Mouse (Mus musculus) MEL (cell line): ENCODE results near the gene Zfp740. TPM values are rescaled to one million over a fixed set of nuclear protein-coding genes. Genes with fewer than 3 reads are reported as not detected.

Experiments
- DNase-seq: peaks from one replicate; pipeline ENCODE4 v3.0.0; 2011; ENCODE audit warnings: low read depth, low spot score
- H3K27ac ChIP-seq: 2 replicates; pipeline ENCODE4 v1.5.1; 2012; ENCODE audit warnings: low read depth, mild to moderate bottlenecking, control low read depth, low read length, moderate library complexity; ENCODE audit not compliant: control insufficient read depth
- H3K27me3 ChIP-seq, 2 experiments: fragments of 150-350 bp in 1 of 2; sonication (generic) in 1 of 2; 2 replicates each; pipeline ENCODE4 v1.6.1; 2012; ENCODE audit warnings: low read length in 2 of 2, mild to moderate bottlenecking in 2 of 2, improper control_type of control experiment in 1 of 2, moderate library complexity in 1 of 2; ENCODE audit not compliant: insufficient read depth in 2 of 2, control insufficient read depth in 1 of 2
- H3K36me3 ChIP-seq, 2 experiments: 2 replicates each; pipeline ENCODE4 v1.6.1; 2012 to 2014; ENCODE audit warnings: low read length in 2 of 2, improper control_type of control experiment in 1 of 2, inconsistent platforms in 1 of 2, mild to moderate bottlenecking in 1 of 2; ENCODE audit not compliant: insufficient read depth in 2 of 2, control insufficient read depth in 1 of 2
- H3K4me1 ChIP-seq, 2 experiments: fragments of 150-350 bp in 1 of 2; sonication (generic) in 1 of 2; 2 replicates each; pipeline ENCODE4 v1.6.1; 2012; ENCODE audit warnings: low read length in 2 of 2, improper control_type of control experiment in 1 of 2, mild to moderate bottlenecking in 1 of 2; ENCODE audit not compliant: insufficient read depth in 2 of 2, control insufficient read depth in 1 of 2
- H3K4me3 ChIP-seq, 2 experiments: fragments of 150-350 bp in 1 of 2; sonication (generic) in 1 of 2; 2 replicates each; pipeline ENCODE4 v1.5.1; 2012; ENCODE audit warnings: low read depth in 2 of 2, low read length in 2 of 2, mild to moderate bottlenecking in 2 of 2, moderate library complexity in 2 of 2, control low read depth in 1 of 2, improper control_type of control experiment in 1 of 2; ENCODE audit not compliant: control insufficient read depth in 1 of 2, insufficient read depth in 1 of 2
- H3K79me2 ChIP-seq: 2 replicates; pipeline ENCODE4 v1.6.1; 2012; ENCODE audit warnings: mild to moderate bottlenecking, low read length, moderate library complexity; ENCODE audit not compliant: control insufficient read depth, poor library complexity, insufficient read depth
- H3K9ac ChIP-seq: 2 replicates; pipeline ENCODE4 v1.6.1; 2012; ENCODE audit warnings: low read depth, mild to moderate bottlenecking, control low read depth, low read length, moderate library complexity; ENCODE audit not compliant: control insufficient read depth, poor library complexity, severe bottlenecking
- H3K9me3 ChIP-seq: fragments of 150-350 bp; sonication (generic); replicated peaks from 2 replicates; pipeline ENCODE4 v1.6.1; 2012; ENCODE audit warnings: mild to moderate bottlenecking, low read length, improper control_type of control experiment, moderate library complexity; ENCODE audit not compliant: insufficient read depth
- BHLHE40 ChIP-seq: IDR thresholded peaks from 2 replicates; pipeline ENCODE4 v1.6.1; 2012; ENCODE audit warnings: low read depth, mild to moderate bottlenecking, inconsistent platforms, low read length, improper control_type of control experiment, borderline replicate concordance
- CHD1 ChIP-seq: IDR thresholded peaks from 2 replicates; pipeline ENCODE4 v1.6.1; 2012; ENCODE audit warnings: low read depth, mild to moderate bottlenecking, inconsistent platforms, low read length, improper control_type of control experiment
- CHD2 ChIP-seq: IDR thresholded peaks from 2 replicates; pipeline ENCODE4 v1.6.1; 2011; ENCODE audit warnings: low read length, improper control_type of control experiment
- E2F4 ChIP-seq: IDR thresholded peaks from 2 replicates; pipeline ENCODE4 v1.6.1; 2011; ENCODE audit warnings: low read depth, low read length, improper control_type of control experiment, borderline replicate concordance
- ELF1 ChIP-seq: IDR thresholded peaks from 2 replicates; pipeline ENCODE4 v1.6.1; 2014; ENCODE audit warnings: low read depth, mild to moderate bottlenecking, inconsistent platforms, low read length, improper control_type of control experiment, moderate library complexity
- EP300 ChIP-seq, 2 experiments: IDR thresholded peaks; 2 replicates each; pipeline ENCODE4 v1.6.1; 2011; ENCODE audit warnings: improper control_type of control experiment in 2 of 2, low read length in 2 of 2, low read depth in 1 of 2, mild to moderate bottlenecking in 1 of 2
- ETS1 ChIP-seq: IDR thresholded peaks from 2 replicates; pipeline ENCODE4 v1.6.1; 2012; ENCODE audit warnings: low read depth, mild to moderate bottlenecking, inconsistent platforms, low read length, improper control_type of control experiment, moderate library complexity
- GABPA ChIP-seq: IDR thresholded peaks from 2 replicates; pipeline ENCODE4 v1.6.1; 2012; ENCODE audit warnings: low read depth, mild to moderate bottlenecking, inconsistent platforms, low read length, improper control_type of control experiment, moderate library complexity
- GATA1 ChIP-seq: IDR thresholded peaks from 2 replicates; pipeline ENCODE4 v1.6.1; 2011; ENCODE audit warnings: low read depth, low read length, improper control_type of control experiment
- HCFC1 ChIP-seq: IDR thresholded peaks from 2 replicates; pipeline ENCODE4 v1.6.1; 2012; ENCODE audit warnings: low read depth, mild to moderate bottlenecking, inconsistent platforms, low read length, improper control_type of control experiment, moderate library complexity
- JUND ChIP-seq: IDR thresholded peaks from 2 replicates; pipeline ENCODE4 v1.6.1; 2011; ENCODE audit warnings: low read depth, mild to moderate bottlenecking, improper control_type of control experiment, low read length
- MAFK ChIP-seq: IDR thresholded peaks from 2 replicates; pipeline ENCODE4 v1.6.1; 2011; ENCODE audit warnings: low read depth, mild to moderate bottlenecking, low read length, improper control_type of control experiment, borderline replicate concordance
- MAX ChIP-seq: IDR thresholded peaks from 2 replicates; pipeline ENCODE4 v1.6.1; 2011; ENCODE audit warnings: low read length, improper control_type of control experiment
- MXI1 ChIP-seq: IDR thresholded peaks from 2 replicates; pipeline ENCODE4 v1.6.1; 2011; ENCODE audit warnings: mild to moderate bottlenecking, low read depth, low read length, improper control_type of control experiment
- MYB ChIP-seq: IDR thresholded peaks from 2 replicates; pipeline ENCODE4 v1.6.1; 2011; ENCODE audit warnings: mild to moderate bottlenecking, low read depth, low read length, improper control_type of control experiment
- MYC ChIP-seq: IDR thresholded peaks from 2 replicates; pipeline ENCODE4 v1.6.1; 2011; ENCODE audit warnings: low read depth, mild to moderate bottlenecking, low read length, improper control_type of control experiment, moderate library complexity
- NRF1 ChIP-seq: IDR thresholded peaks from 2 replicates; pipeline ENCODE4 v1.6.1; 2014; ENCODE audit warnings: low read depth, mild to moderate bottlenecking, inconsistent platforms, low read length, improper control_type of control experiment, moderate library complexity; ENCODE audit not compliant: poor library complexity, insufficient read depth, severe bottlenecking
- POLR2A ChIP-seq, 2 experiments: IDR thresholded peaks; 2 replicates each; pipeline ENCODE4 v1.6.1; 2011 to 2012; ENCODE audit warnings: low read length in 2 of 2, mild to moderate bottlenecking in 2 of 2, control low read depth in 1 of 2, improper control_type of control experiment in 1 of 2, low read depth in 1 of 2, moderate library complexity in 1 of 2; ENCODE audit not compliant: control insufficient read depth in 1 of 2, insufficient read depth in 1 of 2, poor library complexity in 1 of 2
- RAD21 ChIP-seq: IDR thresholded peaks from 2 replicates; pipeline ENCODE4 v1.6.1; 2011; ENCODE audit warnings: mild to moderate bottlenecking, low read depth, low read length, improper control_type of control experiment
- RCOR1 ChIP-seq: IDR thresholded peaks from 2 replicates; pipeline ENCODE4 v1.6.1; 2012; ENCODE audit warnings: low read depth, mild to moderate bottlenecking, inconsistent platforms, low read length, improper control_type of control experiment
- SIN3A ChIP-seq: IDR thresholded peaks from 2 replicates; pipeline ENCODE4 v1.6.1; 2012; ENCODE audit warnings: low read length, improper control_type of control experiment, inconsistent platforms
- SMC3 ChIP-seq: IDR thresholded peaks from 2 replicates; pipeline ENCODE4 v1.6.1; 2011; ENCODE audit warnings: low read depth, low read length, improper control_type of control experiment
- TAL1 ChIP-seq: IDR thresholded peaks from 2 replicates; pipeline ENCODE4 v1.6.1; 2012; ENCODE audit warnings: mild to moderate bottlenecking, inconsistent platforms, low read length, moderate library complexity, mixed read lengths
- TBP ChIP-seq: IDR thresholded peaks from 2 replicates; pipeline ENCODE4 v1.8.0; 2011; ENCODE audit warnings: low read depth, low read length, improper control_type of control experiment
- TCF12 ChIP-seq: IDR thresholded peaks from 2 replicates; pipeline ENCODE4 v1.6.1; 2014; ENCODE audit warnings: low read depth, mild to moderate bottlenecking, inconsistent platforms, low read length, improper control_type of control experiment, moderate library complexity
- UBTF ChIP-seq: IDR thresholded peaks from 2 replicates; pipeline ENCODE4 v1.6.1; 2012; ENCODE audit warnings: low read depth, mild to moderate bottlenecking, inconsistent platforms, low read length, improper control_type of control experiment, moderate library complexity, borderline replicate concordance; ENCODE audit not compliant: insufficient read depth
- USF1 ChIP-seq: IDR thresholded peaks from 2 replicates; pipeline ENCODE4 v1.6.1; 2014; ENCODE audit warnings: low read depth, mild to moderate bottlenecking, inconsistent platforms, low read length, improper control_type of control experiment, moderate library complexity
- USF2 ChIP-seq, 2 experiments: IDR thresholded peaks; 2 replicates each; pipeline ENCODE4 v1.6.1; 2011 to 2012; ENCODE audit warnings: improper control_type of control experiment in 2 of 2, low read length in 2 of 2, borderline replicate concordance in 1 of 2, inconsistent platforms in 1 of 2, low read depth in 1 of 2, mild to moderate bottlenecking in 1 of 2; ENCODE audit not compliant: insufficient read depth in 1 of 2
- ZC3H11A ChIP-seq: IDR thresholded peaks from 2 replicates; pipeline ENCODE4 v1.6.1; 2012; ENCODE audit warnings: low read depth, mild to moderate bottlenecking, inconsistent platforms, low read length, improper control_type of control experiment
- ZKSCAN1 ChIP-seq: IDR thresholded peaks from 2 replicates; pipeline ENCODE4 v1.6.1; 2012; ENCODE audit warnings: low read depth, mild to moderate bottlenecking, inconsistent platforms, low read length, improper control_type of control experiment, moderate library complexity
- ZMIZ1 ChIP-seq: IDR thresholded peaks from 2 replicates; pipeline ENCODE4 v1.6.1; 2012; ENCODE audit warnings: low read depth, mild to moderate bottlenecking, inconsistent platforms, low read length, improper control_type of control experiment, moderate library complexity
- ZNF384 ChIP-seq: IDR thresholded peaks from 2 replicates; pipeline ENCODE4 v1.6.1; 2012; ENCODE audit warnings: low read depth, mild to moderate bottlenecking, inconsistent platforms, low read length, improper control_type of control experiment
- polyA plus RNA-seq, 2 experiments: library from polyadenylated mRNA; stranded (reverse) in 1 of 2; unstranded in 1 of 2; fragments of >175 nt in 1 of 2; fragments of >200 nt in 1 of 2; gene quantifications; 2 replicates each; pipeline versions ENCODE4 v1.2.1 to v1.2.4; 2012; ENCODE audit warnings: low replicate concordance in 2 of 2, low read depth in 1 of 2; ENCODE audit not compliant: insufficient read length in 2 of 2, insufficient read depth in 1 of 2, missing spikeins in 1 of 2
- total RNA-seq: library from RNA; depleted of rRNA; stranded (reverse); fragments of 300-350 nt; gene quantifications from 2 replicates; pipeline ENCODE4 v1.2.3, GENCODE M21; 2012

The Zfp740 gene
- total and polyA plus RNA-seq, 3 experiments: 39.9 to 50.1 TPM; not detected in 1

- TF ChIP-seq ZMIZ1: peak; percentile 81; the same call in 1 of the 2 replicates
- peak; percentile 79 for TF ChIP-seq ETS1
- 0 out of 2 replicates have a peak, but pooled peaks have one; percentile 7 for TF ChIP-seq MYB
- peak; percentile 9; the same call in 1 of the 2 replicates for TF ChIP-seq CHD1
- TF ChIP-seq MYC: 0 out of 2 replicates have a peak, but pooled peaks have one; percentile 61
- peak; percentile 43; the same call in 1 of the 2 replicates for TF ChIP-seq TBP
- TF ChIP-seq MXI1: peak; percentile 26; the same call in 1 of the 2 replicates
- no peak for TF ChIP-seq E2F4
- peak; percentile 83 for TF ChIP-seq GATA1
- peak; percentile 41; the same call in 1 of the 2 replicates for TF ChIP-seq ZNF384
- TF ChIP-seq GABPA: no peak
- peak; percentile 90 for TF ChIP-seq EP300 (IDR thresholded peaks at IDR 0.05; ENCODE audit: low read depth in 1 of 2, low read length in 2 of 2)
- TF ChIP-seq TAL1: peak; percentile 84
- no peak; the same call in 1 of the 2 replicates for TF ChIP-seq SMC3
- TF ChIP-seq BHLHE40: no peak
- TF ChIP-seq SIN3A: peak; percentile 71
- TF ChIP-seq UBTF: no peak
- TF ChIP-seq ZC3H11A: 0 out of 2 replicates have a peak, but pooled peaks have one; percentile 5
- TF ChIP-seq USF1: no peak
- no peak for TF ChIP-seq HCFC1
- TF ChIP-seq ZKSCAN1: no peak
- no peak for TF ChIP-seq USF2 (IDR thresholded peaks at IDR 0.05; ENCODE audit: borderline replicate concordance in 1 of 2, insufficient read depth in 1 of 2, low read depth in 1 of 2, low read length in 2 of 2)
- TF ChIP-seq ELF1: peak; percentile 73; the same call in 1 of the 2 replicates
- TF ChIP-seq, all 39 proteins: peak for 22
Observed at GRCm38 (mm10) chr15:102231748-102232147, 28.7 kb downstream of the Zfp740 start, which contains the start of gene Itgb7 (continued).

GRCm38 (mm10) chr15:102232764-102233163 lies 29.7 kb downstream of the Zfp740 start:
- peaks cover 15 to 32% of the 10 kb centered on the region in 2 experiments for H3K4me1 ChIP-seq
- no peak overlapping the region for H3K9ac ChIP-seq
- no peak for TF ChIP-seq POLR2A (IDR thresholded peaks at IDR 0.05; ENCODE audit: control insufficient read depth in 1 of 2, insufficient read depth in 1 of 2, low read depth in 1 of 2, low read length in 2 of 2, poor library complexity in 1 of 2)
- no peak for TF ChIP-seq JUND
- no peak for TF ChIP-seq ZMIZ1
- no peak for TF ChIP-seq RCOR1
- no peak for TF ChIP-seq NRF1
- no peak for TF ChIP-seq TCF12
- TF ChIP-seq BHLHE40: no peak
- no peak for TF ChIP-seq CHD1
- no peak for TF ChIP-seq SIN3A
- TF ChIP-seq CHD2: no peak
- TF ChIP-seq ELF1: no peak
- TF ChIP-seq MAX: no peak
- TF ChIP-seq GABPA: no peak
- TF ChIP-seq TAL1: no peak
- TF ChIP-seq HCFC1: no peak
- no peak for TF ChIP-seq MAFK
- no peak for TF ChIP-seq ZNF384
- TF ChIP-seq RAD21: no peak
- H3K27me3 ChIP-seq: no peaks in the 10 kb centered on the region
- H3K9me3 ChIP-seq: no peaks in the 10 kb centered on the region
- H3K27ac ChIP-seq: no peak overlapping the region
- H3K4me3 ChIP-seq: no peak overlapping the region
- no peak for DNase-seq
- H3K36me3 ChIP-seq: peaks cover 0 to 15% of the 10 kb centered on the region in 2 experiments; a peak in 2 of 4 replicates
- no peaks in the 10 kb centered on the region for H3K79me2 ChIP-seq
